Mouse (Mus musculus): ENCODE results near the gene Ocm. TPM values are rescaled to one million over a fixed set of nuclear protein-coding genes. Genes with fewer than 3 reads are reported as not detected.

Gene Ocm
- total and polyA plus RNA-seq, 3 experiments, result not detected

DNA sequence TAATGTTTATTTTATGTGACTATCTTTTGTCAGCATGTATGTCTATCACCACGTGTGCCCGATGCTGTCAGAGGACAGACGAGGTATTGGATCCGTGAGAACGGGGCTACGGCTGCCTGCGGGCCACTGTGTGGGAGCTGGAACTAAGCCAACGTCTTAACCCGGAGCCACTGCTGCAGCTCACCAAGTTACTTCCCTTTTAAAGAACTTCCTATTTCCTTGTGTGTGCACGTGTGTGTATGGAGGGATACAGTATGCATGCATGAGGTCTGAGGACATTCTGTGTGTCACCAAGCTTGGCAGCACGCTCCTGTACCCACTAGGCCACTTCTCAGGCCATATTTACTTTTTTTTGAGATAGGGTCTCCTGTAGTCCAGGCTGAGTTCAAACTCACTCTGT is 36.4 kb downstream of the Ocm start:
- Histone ChIP-seq H3K4me3 (replicated peaks in 1 of 3; ENCODE audit: low read depth in 2 of 3, low read length in 2 of 3, poor library complexity in 1 of 3) (no peak overlapping the region), H3K9me3 (replicated peaks; ENCODE audit: low read length) (no peaks in the 10 kb centered on the region), H3K36me3 (replicated peaks in 1 of 2; ENCODE audit: control insufficient read depth in 1 of 2, insufficient read depth in 1 of 2, low read length in 1 of 2) (peaks cover 82 to 99% of the 10 kb centered on the region in 2 experiments), H3K4me1 (ENCODE audit: control insufficient read depth in 1 of 2, insufficient read depth in 2 of 2) (no peaks in the 10 kb centered on the region), H3K79me2 (replicated peaks; ENCODE audit: control insufficient read depth, extremely low read depth, insufficient read depth, poor library complexity, severe bottlenecking) (no peaks in the 10 kb centered on the region), H3K9ac (ENCODE audit: insufficient read depth, low read depth) (no peak overlapping the region), H3K4me2 (ENCODE audit: insufficient read depth, low read depth, poor library complexity, severe bottlenecking) (no peak overlapping the region), H3K27ac (ENCODE audit: insufficient read depth, low read depth) (no peak overlapping the region), H3K27me3 (replicated peaks) (no peaks in the 10 kb centered on the region)
- in situ Hi-C loops (cut with MboI; ENCODE audit: low pct_ligation_motif_present, low pct_unique_long_range_greater_than_20kb, low sequenced_read_pairs) (no loop called here), dilution Hi-C loops (cut with MboI; ENCODE audit: extremely low pct_ligation_motif_present, extremely low pct_unique_long_range_greater_than_20kb, low sequenced_read_pairs) (no loop called here)
- DNase-seq (ENCODE audit: extremely low read depth), result no peak
- no peak for TF ChIP-seq BHLHE40 (IDR thresholded peaks at IDR 0.05; ENCODE audit: low read depth, low read length)
- TF ChIP-seq MAZ (IDR thresholded peaks at IDR 0.05; ENCODE audit: low read depth, low read length), result no peak
- no peak for TF ChIP-seq NRF1 (IDR thresholded peaks at IDR 0.05; ENCODE audit: low read depth, low read length)
- no peak for TF ChIP-seq ZNF384 (IDR thresholded peaks at IDR 0.05; ENCODE audit: low read depth, low read length)

DNA sequence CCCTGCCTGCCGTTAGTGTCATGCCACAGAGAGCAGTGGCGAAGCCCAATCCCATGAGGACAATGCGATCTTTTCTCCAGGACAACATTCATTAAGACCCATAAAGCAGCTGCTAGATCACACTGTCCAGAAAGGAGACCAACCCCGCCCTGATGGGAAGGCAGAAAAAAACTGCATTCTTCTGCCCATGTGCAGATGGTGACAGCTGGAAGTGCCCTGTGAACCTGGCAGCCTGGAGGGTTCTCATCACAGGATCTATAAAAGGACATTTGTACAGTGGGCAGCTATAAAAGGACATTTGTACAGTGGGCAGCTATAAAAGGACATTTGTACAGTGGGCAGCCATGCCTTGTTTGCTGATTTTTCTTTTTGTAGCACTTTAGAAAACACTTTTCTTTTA is 37.4 kb downstream of the Ocm start:
- no peak for TF ChIP-seq MAZ (IDR thresholded peaks at IDR 0.05; ENCODE audit: low read depth, low read length)
- TF ChIP-seq JUND (conservative IDR thresholded peaks at IDR 0.05; ENCODE audit: low read depth, low read length), result no peak
- no peak for TF ChIP-seq RAD21 (IDR thresholded peaks at IDR 0.05; ENCODE audit: low read depth, low read length)
- no peak for TF ChIP-seq SIN3A (IDR thresholded peaks at IDR 0.05; ENCODE audit: low read length)
- TF ChIP-seq CHD2 (IDR thresholded peaks at IDR 0.05; ENCODE audit: low read length), result no peak
- no peak for TF ChIP-seq BHLHE40 (IDR thresholded peaks at IDR 0.05; ENCODE audit: low read depth, low read length)
- TF ChIP-seq SMC3 (IDR thresholded peaks at IDR 0.05; ENCODE audit: low read depth, low read length), result no peak
- no peak for TF ChIP-seq NRF1 (IDR thresholded peaks at IDR 0.05; ENCODE audit: low read depth, low read length)
- TF ChIP-seq ELF1 (IDR thresholded peaks at IDR 0.05; ENCODE audit: low read depth, low read length), result no peak
- TF ChIP-seq MAFK (IDR thresholded peaks at IDR 0.05; ENCODE audit: insufficient replicate concordance, low read length), result no peak
- no peak for TF ChIP-seq TBP (conservative IDR thresholded peaks at IDR 0.05; ENCODE audit: low read depth, low read length)
- TF ChIP-seq ZMIZ1 (IDR thresholded peaks at IDR 0.05; ENCODE audit: low read depth, low read length), result no peak
- no peak for TF ChIP-seq MYC (IDR thresholded peaks at IDR 0.05; ENCODE audit: low read depth, low read length)
- no peak for TF ChIP-seq GABPA (IDR thresholded peaks at IDR 0.05; ENCODE audit: insufficient replicate concordance, low read depth, low read length)
- TF ChIP-seq ZNF384 (IDR thresholded peaks at IDR 0.05; ENCODE audit: low read depth, low read length), result no peak
- no peak for TF ChIP-seq POLR2AphosphoS2 (IDR thresholded peaks at IDR 0.05; ENCODE audit: low read depth, low read length)
- no peak for TF ChIP-seq USF2 (conservative IDR thresholded peaks at IDR 0.05; ENCODE audit: low read depth, low read length)
- TF ChIP-seq POLR2A (IDR thresholded peaks at IDR 0.05; ENCODE audit: low read depth, low read length), result no peak
- TF ChIP-seq JUN (IDR thresholded peaks at IDR 0.05; ENCODE audit: insufficient read depth, low read depth, low read length), result no peak
- in situ Hi-C loops (cut with MboI; ENCODE audit: low pct_ligation_motif_present, low pct_unique_long_range_greater_than_20kb, low sequenced_read_pairs) (no loop called here), dilution Hi-C loops (cut with MboI; ENCODE audit: extremely low pct_ligation_motif_present, extremely low pct_unique_long_range_greater_than_20kb, low sequenced_read_pairs) (no loop called here)
- H3K36me3 ChIP-seq (replicated peaks in 1 of 2; ENCODE audit: control insufficient read depth in 1 of 2, insufficient read depth in 1 of 2, low read length in 1 of 2), result peaks cover 81 to 99% of the 10 kb centered on the region in 2 experiments
- no peak overlapping the region for H3K4me2 ChIP-seq (ENCODE audit: insufficient read depth, low read depth, poor library complexity, severe bottlenecking)
- H3K27me3 ChIP-seq (replicated peaks), result no peaks in the 10 kb centered on the region
- no peaks in the 10 kb centered on the region for H3K4me1 ChIP-seq (ENCODE audit: control insufficient read depth in 1 of 2, insufficient read depth in 2 of 2)
- H3K9ac ChIP-seq (ENCODE audit: insufficient read depth, low read depth), result no peak overlapping the region
- DNase-seq (ENCODE audit: extremely low read depth), result no peak
- H3K27ac ChIP-seq (ENCODE audit: insufficient read depth, low read depth), result no peak overlapping the region
- H3K4me3 ChIP-seq (replicated peaks in 1 of 3; ENCODE audit: low read depth in 2 of 3, low read length in 2 of 3, poor library complexity in 1 of 3), result no peak overlapping the region
- no peaks in the 10 kb centered on the region for H3K9me3 ChIP-seq (replicated peaks; ENCODE audit: low read length)
- no peaks in the 10 kb centered on the region for H3K79me2 ChIP-seq (replicated peaks; ENCODE audit: control insufficient read depth, extremely low read depth, insufficient read depth, poor library complexity, severe bottlenecking)

Measured in CH12.LX (cell line).